Mouse (Mus musculus): Measurements from ENCODE around the gene Armc7. TPM values are rescaled to one million over a fixed set of nuclear protein-coding genes. Genes with fewer than 3 reads are reported as not detected.
"Not testable (repeated sequence)": the region's sequence is repeated elsewhere in the genome, so short reads cannot be mapped to it uniquely, and the experiment has no call there.

The Armc7 gene
- total and polyA plus RNA-seq, 3 experiments: 7.5 to 12.5 (median 8.7) TPM

DNA sequence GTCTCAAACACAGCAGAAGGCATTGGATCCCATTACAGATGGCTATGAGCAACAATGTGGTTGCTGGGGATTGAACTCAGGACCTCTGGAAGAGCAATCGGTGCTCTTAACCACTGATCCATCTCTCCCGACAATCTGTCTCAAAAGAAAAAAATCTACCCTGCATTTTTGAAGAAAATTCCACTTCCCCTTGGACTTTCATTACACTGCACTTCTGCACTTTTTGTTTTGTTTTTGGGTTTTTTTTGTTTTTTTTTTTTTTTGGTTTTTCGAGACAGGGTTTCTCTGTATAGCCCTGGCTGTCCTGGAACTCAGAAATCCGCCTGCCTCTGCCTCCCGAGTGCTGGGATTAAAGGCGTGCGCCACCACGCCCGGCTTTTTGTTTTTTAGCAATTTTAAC lies 21.1 kb downstream of the Armc7 start:
- H3K4me2 ChIP-seq (ENCODE audit: insufficient read depth, low read depth, poor library complexity, severe bottlenecking); H3K9me3 ChIP-seq (replicated peaks; ENCODE audit: low read length); H3K79me2 ChIP-seq (replicated peaks; ENCODE audit: control insufficient read depth, extremely low read depth, insufficient read depth, poor library complexity, severe bottlenecking); H3K4me3 ChIP-seq (replicated peaks in 1 of 3; ENCODE audit: low read depth in 2 of 3, low read length in 2 of 3, poor library complexity in 1 of 3); dilution Hi-C loops (cut with MboI; ENCODE audit: extremely low pct_ligation_motif_present, extremely low pct_unique_long_range_greater_than_20kb, low sequenced_read_pairs); in situ Hi-C loops (cut with MboI; ENCODE audit: low pct_ligation_motif_present, low pct_unique_long_range_greater_than_20kb, low sequenced_read_pairs); DNase-seq (ENCODE audit: extremely low read depth); H3K4me1 ChIP-seq (ENCODE audit: control insufficient read depth in 1 of 2, insufficient read depth in 2 of 2); H3K27ac ChIP-seq (ENCODE audit: insufficient read depth, low read depth); H3K27me3 ChIP-seq (replicated peaks); H3K9ac ChIP-seq (ENCODE audit: insufficient read depth, low read depth): not testable (repeated sequence)
- 0 out of 2 replicates have a peak, but pooled peaks have one; percentile 14 for TF ChIP-seq ZNF384 (IDR thresholded peaks at IDR 0.05; ENCODE audit: low read depth, low read length)
- H3K36me3 ChIP-seq (replicated peaks in 1 of 2; ENCODE audit: control insufficient read depth in 1 of 2, insufficient read depth in 1 of 2, low read length in 1 of 2): peaks cover 41 to 50% of the 10 kb centered on the region in 2 experiments

DNA sequence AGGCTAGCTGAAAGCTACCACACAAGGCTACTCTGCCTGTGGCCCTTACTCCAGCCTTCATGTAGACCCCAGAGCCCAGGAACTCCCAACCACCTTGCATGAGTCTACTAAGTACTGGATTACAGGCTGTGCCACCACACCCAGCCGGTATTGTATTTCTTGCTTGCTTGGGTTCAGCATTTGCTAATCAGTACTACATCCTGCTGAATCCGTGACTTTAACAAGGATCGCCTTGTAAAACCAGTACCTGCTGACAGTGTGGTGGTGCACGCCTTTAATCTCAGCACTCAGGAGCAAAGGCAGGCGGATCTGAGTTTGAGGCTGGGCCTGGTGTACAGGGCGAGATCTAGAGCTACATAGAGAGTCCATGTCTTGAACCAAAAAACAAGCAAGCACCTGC lies 27.2 kb downstream of the Armc7 start:
- dilution Hi-C loops (cut with MboI; ENCODE audit: extremely low pct_ligation_motif_present, extremely low pct_unique_long_range_greater_than_20kb, low sequenced_read_pairs): no loop called here
- Histone ChIP-seq H3K36me3 (replicated peaks in 1 of 2; ENCODE audit: control insufficient read depth in 1 of 2, insufficient read depth in 1 of 2, low read length in 1 of 2) (peaks cover 53 to 91% of the 10 kb centered on the region in 2 experiments), H3K27me3 (replicated peaks) (no peaks in the 10 kb centered on the region), H3K9ac (ENCODE audit: insufficient read depth, low read depth) (no peak overlapping the region), H3K9me3 (replicated peaks; ENCODE audit: low read length) (no peaks in the 10 kb centered on the region), H3K27ac (ENCODE audit: insufficient read depth, low read depth) (no peak overlapping the region), H3K79me2 (replicated peaks; ENCODE audit: control insufficient read depth, extremely low read depth, insufficient read depth, poor library complexity, severe bottlenecking) (peaks cover 52% of the 10 kb centered on the region), H3K4me1 (ENCODE audit: control insufficient read depth in 1 of 2, insufficient read depth in 2 of 2) (peaks cover 10 to 34% of the 10 kb centered on the region in 2 experiments), H3K4me3 (replicated peaks in 1 of 3; ENCODE audit: low read depth in 2 of 3, low read length in 2 of 3, poor library complexity in 1 of 3) (no peak overlapping the region), H3K4me2 (ENCODE audit: insufficient read depth, low read depth, poor library complexity, severe bottlenecking) (no peak overlapping the region)
- in situ Hi-C loops (cut with MboI; ENCODE audit: low pct_ligation_motif_present, low pct_unique_long_range_greater_than_20kb, low sequenced_read_pairs): loop anchor here (10.0 kb wide), 1 partner anchor 212 kb away; no protein-coding TSS in a partner anchor
- TF ChIP-seq ZNF384 (IDR thresholded peaks at IDR 0.05; ENCODE audit: low read depth, low read length) (no peak), MYC (IDR thresholded peaks at IDR 0.05; ENCODE audit: low read depth, low read length) (no peak), HCFC1 (IDR thresholded peaks at IDR 0.05; ENCODE audit: low read depth, low read length) (no peak), MAX (IDR thresholded peaks at IDR 0.05; ENCODE audit: low read length) (no peak), POLR2A (IDR thresholded peaks at IDR 0.05; ENCODE audit: low read depth, low read length) (no peak), MAZ (IDR thresholded peaks at IDR 0.05; ENCODE audit: low read depth, low read length) (no peak), TBP (conservative IDR thresholded peaks at IDR 0.05; ENCODE audit: low read depth, low read length) (no peak), JUND (conservative IDR thresholded peaks at IDR 0.05; ENCODE audit: low read depth, low read length) (no peak), E2F4 (IDR thresholded peaks at IDR 0.05; ENCODE audit: insufficient replicate concordance, low read depth, low read length) (no peak), ETS1 (conservative IDR thresholded peaks at IDR 0.05; ENCODE audit: low read depth, low read length) (no peak), IRF4 (IDR thresholded peaks at IDR 0.05; ENCODE audit: low read depth, low read length) (no peak), RAD21 (IDR thresholded peaks at IDR 0.05; ENCODE audit: low read depth, low read length) (no peak), UBTF (IDR thresholded peaks at IDR 0.05; ENCODE audit: low read depth, low read length) (no peak), CHD1 (IDR thresholded peaks at IDR 0.05; ENCODE audit: low read depth, low read length) (no peak), MAFK (IDR thresholded peaks at IDR 0.05; ENCODE audit: insufficient replicate concordance, low read length) (no peak), POLR2AphosphoS2 (IDR thresholded peaks at IDR 0.05; ENCODE audit: low read depth, low read length) (no peak), USF1 (IDR thresholded peaks at IDR 0.05; ENCODE audit: low read depth, low read length) (no peak)
- DNase-seq (ENCODE audit: extremely low read depth): no peak
